Mouse (Mus musculus) liver, postnatal 0 days (tissue): ENCODE measurements around the gene Armt1.

Experiments
- CTCF ChIP-seq: sonication (generic); IDR thresholded peaks from 2 replicates; pipeline ENCODE4 v1.5.1; 2016; ENCODE audit warnings: antibody characterized with exemption, low read depth
- EP300 ChIP-seq: IDR thresholded peaks from 2 replicates; pipeline ENCODE4 v1.6.1; 2016; ENCODE audit warnings: antibody characterized with exemption, low read depth, mild to moderate bottlenecking

DNA sequence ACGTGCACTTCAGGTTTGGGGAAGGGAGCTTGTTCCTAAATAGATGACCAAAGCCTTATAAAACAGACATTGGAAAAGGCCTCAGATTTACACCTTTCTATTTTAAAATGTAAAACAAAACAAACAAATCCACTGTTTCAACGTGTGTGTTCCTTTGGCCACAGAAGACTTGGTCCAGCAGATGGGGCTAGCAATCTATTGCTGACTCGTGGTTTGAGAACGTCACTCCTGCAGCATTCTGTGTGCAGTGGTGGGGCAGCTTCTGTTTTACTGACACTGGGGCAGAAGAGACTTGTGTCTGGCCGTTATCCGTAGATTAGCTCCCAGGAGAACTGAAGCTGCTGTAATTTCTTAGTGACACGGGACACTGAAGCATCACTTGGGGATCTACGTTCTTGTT, 7.0 kb upstream of the Armt1 start:
- TF ChIP-seq EP300 (no peak), CTCF (peak; percentile 38; the same call in 1 of the 2 replicates)
